Mouse (Mus musculus): ENCODE measurements around the gene Btf3l4. TPM values are rescaled to one million over a fixed set of nuclear protein-coding genes. Genes with fewer than 3 reads are reported as not detected.
A peak's percentile ranks its signal among the peaks of the same experiment; 100 is the strongest.

The Btf3l4 gene
- total RNA-seq (2021) = 10 to 100 TPM; 79.0 to 83.1 TPM

DNA sequence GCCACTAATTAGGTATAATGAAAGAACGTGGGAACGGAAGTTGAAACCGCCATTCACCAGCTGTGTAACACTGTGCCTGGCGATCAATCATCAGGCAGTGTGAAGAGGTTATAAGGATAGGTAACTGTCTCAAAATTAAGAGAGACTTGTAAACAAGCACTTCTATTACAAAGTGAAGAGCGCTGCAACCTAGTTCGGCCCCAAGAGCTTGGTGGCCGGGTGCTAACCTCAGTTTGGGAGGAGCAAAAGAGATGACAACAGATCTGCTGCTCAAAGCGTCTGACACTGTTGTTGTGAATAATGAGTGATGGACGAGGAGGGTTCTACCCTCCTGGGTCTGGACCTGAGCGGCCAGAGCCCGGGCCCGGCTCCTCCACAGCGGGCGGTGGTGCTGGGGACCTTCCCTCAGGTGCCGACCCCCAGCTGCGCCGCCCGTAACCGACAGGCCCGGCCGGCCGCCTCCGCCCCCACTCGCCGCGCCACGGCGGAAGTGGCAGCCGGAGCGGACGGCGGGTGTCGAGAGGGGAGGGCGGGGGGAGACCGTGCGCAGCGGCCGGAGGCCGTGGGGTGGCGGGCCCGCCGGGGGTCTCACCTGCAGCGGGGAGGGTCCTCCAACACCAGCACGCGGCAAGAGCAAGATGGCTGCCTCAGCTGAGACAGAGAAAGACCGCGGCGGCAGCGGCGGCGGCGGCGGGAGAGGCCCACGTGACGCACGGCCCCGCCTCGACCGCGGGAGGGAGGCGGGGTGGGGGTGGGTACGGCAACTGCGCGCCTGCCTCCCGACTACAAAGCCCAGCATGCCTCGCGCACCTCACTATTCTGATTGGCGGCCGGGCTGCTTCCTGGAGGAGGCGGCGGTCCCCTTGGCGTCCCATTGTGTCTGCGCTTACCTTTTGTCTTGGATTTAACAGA lies at the start of gene Btf3l4:
Btf3l4 (minus strand) TSS at position 699 of the 912 bp plus-strand sequence.
- DNase-seq = peak; percentile 87 to 88

- peak; percentile 20 to 31 for DNase-seq
These were observed 45.8 kb upstream of the Btf3l4 start, which contains the start of gene Rab3b for GRCm38 (mm10) chr4:108878963-108879822. Gene Rab3b, plus strand, starts transcription at chr4:108879063.

GRCm38 (mm10) chr4:108877901-108878300 lies 44.5 kb upstream of the Btf3l4 start:
- no peak for DNase-seq

DNA sequence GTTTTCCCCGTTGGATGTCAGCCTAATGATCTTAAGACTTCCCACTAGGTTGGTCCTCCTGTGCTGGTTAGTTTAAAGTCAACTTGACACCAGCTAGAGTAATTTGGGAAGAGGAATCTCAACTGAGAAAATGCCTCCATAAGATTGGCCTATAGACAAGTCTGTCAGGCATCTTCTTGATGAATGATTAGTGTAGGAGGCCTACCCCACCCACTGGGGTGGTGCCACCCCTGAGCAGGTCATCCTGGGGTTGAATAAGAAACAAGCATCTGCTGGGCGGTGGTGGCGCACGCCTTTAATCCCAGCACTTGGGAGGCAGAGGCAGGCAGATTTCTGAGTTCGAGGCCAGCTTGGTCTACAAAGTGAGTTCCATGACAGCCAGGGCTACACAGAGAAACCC lies 40.3 kb upstream of the Btf3l4 start:
- DNase-seq = no peak

- DNase-seq = peak; percentile 70 to 87
These were observed 36.4 kb upstream of the Btf3l4 start for GRCm38 (mm10) chr4:108869730-108870374.

- no peak for DNase-seq
These were observed 33.4 kb upstream of the Btf3l4 start for GRCm38 (mm10) chr4:108866806-108867205.

- DNase-seq = peak in 1 of 2 experiments; percentile 16
These were observed 15.1 kb upstream of the Btf3l4 start, which contains the start of gene A730015C16Rik for GRCm38 (mm10) chr4:108848505-108848848. Gene A730015C16Rik, minus strand, starts transcription at chr4:108848619.

- DNase-seq = peak; percentile 83
These were observed 14.5 kb upstream of the Btf3l4 start, which contains the start of gene Kti12 for GRCm38 (mm10) chr4:108847715-108848504. Gene Kti12, plus strand, starts transcription at chr4:108847785.

- DNase-seq = no peak
These were observed 12.6 kb upstream of the Btf3l4 start for GRCm38 (mm10) chr4:108845824-108846569.

DNA sequence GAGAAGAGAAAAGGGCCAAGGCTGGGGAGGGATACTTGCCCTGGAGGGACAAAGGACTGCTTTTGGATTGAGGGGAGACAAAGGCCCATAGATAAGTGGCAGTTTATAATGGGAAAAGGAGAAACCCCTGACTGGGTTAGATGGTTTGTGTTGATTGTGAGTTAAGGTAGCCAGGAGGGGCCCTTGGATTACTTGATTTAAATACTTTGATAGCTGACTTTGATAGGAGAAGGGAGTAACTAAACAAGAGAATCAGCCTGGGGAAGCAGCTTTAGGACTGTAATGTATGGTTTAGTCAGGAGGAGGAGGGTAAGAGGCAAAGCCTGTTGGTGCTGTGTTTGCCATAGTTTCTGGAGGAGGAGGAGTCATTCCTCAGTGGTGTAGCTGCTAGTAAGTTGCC lies 9.9 kb upstream of the Btf3l4 start:
- DNase-seq = no peak

GRCm38 (mm10) chr4:108841920-108842578 lies 8.6 kb upstream of the Btf3l4 start:
- no peak for DNase-seq

GRCm38 (mm10) chr4:108838031-108838430 lies 4.6 kb upstream of the Btf3l4 start:
- DNase-seq = peak; percentile 13

DNA sequence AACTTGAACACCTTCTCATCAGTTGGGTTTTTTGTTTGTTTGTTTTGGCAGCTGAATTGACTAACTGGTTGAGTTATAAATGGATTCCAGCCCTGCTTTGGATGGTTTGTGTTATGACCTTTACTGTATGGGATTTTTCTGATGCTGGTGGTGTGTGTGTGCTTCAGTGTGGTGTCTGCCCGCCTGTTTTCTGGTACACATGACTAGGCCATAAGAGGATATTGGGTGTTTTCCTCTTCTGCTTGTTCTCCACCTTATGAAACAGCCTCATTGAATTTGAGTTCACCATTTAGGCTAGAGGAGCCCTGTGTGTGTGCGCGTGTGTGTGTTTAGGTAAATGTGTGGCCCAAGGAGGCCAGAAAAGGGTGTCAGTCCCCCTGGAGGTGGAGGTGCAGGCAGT lies 2.1 kb upstream of the Btf3l4 start:
- no peak for DNase-seq

- no peak for DNase-seq
These were observed 1.5 kb upstream of the Btf3l4 start for GRCm38 (mm10) chr4:108834971-108835311.

DNA sequence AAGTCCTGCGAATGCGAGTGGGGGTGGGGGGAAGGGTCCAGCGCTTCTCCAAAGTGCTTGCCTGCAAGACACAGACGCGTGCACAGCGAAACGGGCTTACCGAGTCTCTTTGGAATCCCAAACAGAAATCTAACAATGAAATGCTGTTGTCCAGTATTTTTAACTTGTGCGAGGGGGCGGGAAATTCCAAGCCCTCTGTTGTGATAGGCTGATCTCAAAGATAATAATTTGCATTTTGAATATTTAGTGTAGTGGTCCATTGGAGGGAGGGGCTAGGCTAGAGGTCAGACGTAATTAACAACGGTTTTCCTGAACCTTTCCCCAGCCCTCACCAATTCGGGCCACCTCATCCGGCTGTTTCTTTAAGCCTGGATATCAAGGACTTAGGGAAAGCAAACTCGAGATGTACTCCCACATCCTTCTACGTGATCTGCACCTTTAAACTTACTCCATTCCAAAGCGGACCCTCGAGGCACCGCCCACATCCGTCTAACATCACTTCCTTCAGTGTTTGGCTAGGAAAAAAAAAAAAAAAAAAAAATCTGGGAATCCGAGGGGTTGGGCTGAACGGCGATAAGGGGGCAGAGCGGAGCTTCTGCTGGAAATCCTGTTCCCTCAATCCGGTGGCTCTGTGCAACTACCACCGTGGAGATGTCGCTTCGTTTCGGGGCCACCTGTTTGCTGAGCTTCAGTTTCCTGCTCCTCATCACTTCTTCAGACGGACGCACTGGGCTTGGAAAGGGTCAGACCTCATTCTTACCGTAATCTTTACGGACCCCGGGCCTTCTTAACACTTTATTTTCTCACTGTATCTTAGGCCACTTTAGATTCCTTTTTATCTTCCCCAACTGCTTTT lies 929 bp upstream of the Btf3l4 start, which contains the start of gene Txndc12:
Txndc12 (plus strand) TSS at position 487 of the 856 bp plus-strand sequence.
- DNase-seq = peak; percentile 79 to 80

GRCm38 (mm10) chr4:108833828-108834114 lies 357 bp upstream of the Btf3l4 start:
- DNase-seq = no peak

GRCm38 (mm10) chr4:108830698-108831097 lies 2.7 kb downstream of the Btf3l4 start:
- no peak for DNase-seq

DNA sequence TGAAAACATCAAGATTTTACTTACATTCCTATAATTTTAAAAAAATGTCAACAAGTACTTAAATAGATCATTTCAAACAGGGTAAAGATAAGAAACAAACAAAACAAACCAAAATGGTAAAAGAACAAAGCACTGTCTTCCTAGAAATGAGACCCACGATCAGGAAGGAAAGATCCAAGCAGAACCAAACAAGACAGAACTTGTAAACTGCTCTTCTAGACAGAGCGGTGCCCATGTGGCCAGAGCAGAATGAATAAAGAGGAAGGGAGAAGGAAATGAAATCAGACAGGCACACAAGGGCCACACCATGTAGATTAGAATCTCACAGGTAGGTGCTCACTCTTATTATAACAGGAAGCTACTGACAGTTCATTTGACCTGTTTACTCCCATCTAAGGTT lies 6.8 kb downstream of the Btf3l4 start:
- DNase-seq = no peak

GRCm38 (mm10) chr4:108826096-108826495 lies 7.3 kb downstream of the Btf3l4 start:
- no peak for DNase-seq

GRCm38 (mm10) chr4:108825677-108826076 lies 7.7 kb downstream of the Btf3l4 start:
- no peak for DNase-seq
